In the genomic region with DNA sequence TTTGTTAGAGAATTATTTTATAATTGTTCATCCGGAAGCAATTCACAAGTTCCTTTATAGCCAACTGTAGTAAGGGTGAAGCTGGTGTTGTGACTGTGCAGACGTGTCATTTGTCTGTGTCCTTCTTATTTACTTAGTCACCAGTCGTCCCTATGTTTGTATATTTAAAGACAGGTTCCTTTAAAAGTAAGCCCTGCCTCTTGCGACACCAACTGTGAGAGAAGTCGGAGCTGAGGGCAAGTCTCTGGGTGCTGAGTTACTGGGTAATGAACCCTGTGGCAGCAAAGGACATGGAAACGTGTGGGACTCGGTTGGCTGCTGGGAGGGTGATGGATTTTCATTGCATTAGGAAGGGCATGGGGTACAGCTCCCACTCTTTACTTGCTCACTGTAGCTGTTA, we compare ENCODE assay signal across 18 mouse cellular contexts.
DNase-seq lines count a peak whose midpoint lies in the region; ATAC-seq lines count a peak whose summit lies in the region.
"Had no signal": no experiment of that assay in that cellular context is flagged by ENCODE, and none has a peak within 500 bp of the region (broad histone marks: within the 10 kb centered on the region; RNA-seq: fewer than 3 reads in every experiment).

No protein-coding gene starts in this region.

- no peaks in the 10 kb centered on the region for H3K9me3 ChIP-seq in forebrain, embryonic 11.5 days (ENCODE audit: control insufficient read depth, low read length)
- H3K9me3 ChIP-seq in forebrain, embryonic 16.5 days (ENCODE audit: control insufficient read depth, low read length): no peaks in the 10 kb centered on the region
- H3K9me3 ChIP-seq: embryonic facial prominence, embryonic 12.5 days; forebrain, embryonic 13.5 days; heart, embryonic 15.5 days; hindbrain, embryonic 13.5 days had no signal

- H3K9ac ChIP-seq in forebrain, embryonic 11.5 days (ENCODE audit: low read length): no peak overlapping the region
- no peak overlapping the region for H3K9ac ChIP-seq in forebrain, embryonic 16.5 days (replicated peaks; ENCODE audit: low read depth, low read length)
- H3K9ac ChIP-seq: embryonic facial prominence, embryonic 12.5 days; forebrain, embryonic 13.5 days; heart, embryonic 15.5 days; hindbrain, embryonic 13.5 days had no signal

- no peaks in the 10 kb centered on the region for H3K36me3 ChIP-seq in forebrain, embryonic 11.5 days (ENCODE audit: control insufficient read depth, insufficient read depth, low read length)
- no peaks in the 10 kb centered on the region for H3K36me3 ChIP-seq in forebrain, embryonic 16.5 days (ENCODE audit: control insufficient read depth, insufficient read depth)
- H3K36me3 ChIP-seq: embryonic facial prominence, embryonic 12.5 days; heart, embryonic 15.5 days; hindbrain, embryonic 13.5 days had no signal

- 76% methylated on average over 7 of the region's 7 CpGs for WGBS in forebrain, embryonic 11.5 days
- 67% methylated on average over 7 of the region's 7 CpGs for WGBS in forebrain, embryonic 16.5 days

- H3K4me2 ChIP-seq in forebrain, embryonic 11.5 days (ENCODE audit: low read depth, low read length, severe bottlenecking): no peak overlapping the region
- no peak overlapping the region for H3K4me2 ChIP-seq in forebrain, embryonic 16.5 days (ENCODE audit: low read length)
- H3K4me2 ChIP-seq: embryonic facial prominence, embryonic 12.5 days; forebrain, embryonic 13.5 days; heart, embryonic 15.5 days; hindbrain, embryonic 13.5 days had no signal

- peak; percentile 30 for DNase-seq in forebrain, embryonic 11.5 days (ENCODE audit: low spot score)
- peak; percentile 37 to 56 for DNase-seq in lung, adult 18-20 months
- DNase-seq in lung, postnatal 10 days: no peak
- DNase-seq in monocyte, adult 2 months (ENCODE audit: low read depth in 1 of 2, low spot score in 2 of 2): peak; percentile 11 to 26
- no peak for DNase-seq in cerebellum, postnatal 4 days (ENCODE audit: low spot score in 2 of 2)
- no peak for DNase-seq in right cerebral cortex, adult 2 months (ENCODE audit: low spot score in 2 of 2)
- DNase-seq: adrenal gland, postnatal 25 days; B cell, adult 2 months; cerebellum, adult 8-10 months; gastrocnemius, postnatal 14 days; spleen, adult 18-20 months; thymus, adult 18-20 months had no signal

- ATAC-seq in forebrain, embryonic 11.5 days (replicated peaks; ENCODE audit: low FRiP score): no peak
- no peak for ATAC-seq in forebrain, embryonic 16.5 days
- peak; percentile 18 for ATAC-seq in common myeloid progenitor, adult 5-6 weeks (replicated peaks; ENCODE audit: low read depth, poor library complexity, severe bottlenecking)
- ATAC-seq: forebrain, embryonic 13.5 days had no signal

- no peak overlapping the region for H3K4me3 ChIP-seq in forebrain, embryonic 11.5 days (ENCODE audit: low read depth, low read length)
- H3K4me3 ChIP-seq in forebrain, embryonic 16.5 days (replicated peaks; ENCODE audit: low read length): no peak overlapping the region
- H3K4me3 ChIP-seq: embryonic facial prominence, embryonic 12.5 days; forebrain, embryonic 13.5 days; heart, embryonic 15.5 days; hindbrain, embryonic 13.5 days had no signal

- H3K4me1 ChIP-seq in forebrain, embryonic 11.5 days (replicated peaks; ENCODE audit: control insufficient read depth, insufficient read depth, low read length): 0 out of 2 replicates have a peak, but pooled peaks cover 2% of the 10 kb centered on the region
- H3K4me1 ChIP-seq in forebrain, embryonic 16.5 days (replicated peaks; ENCODE audit: control insufficient read depth, insufficient read depth, low read length): peaks cover 22% of the 10 kb centered on the region

- no peak overlapping the region for H3K27ac ChIP-seq in forebrain, embryonic 11.5 days (ENCODE audit: low read depth, low read length)
- no peak overlapping the region for H3K27ac ChIP-seq in forebrain, embryonic 16.5 days (ENCODE audit: low read length)
- H3K27ac ChIP-seq: embryonic facial prominence, embryonic 12.5 days; heart, embryonic 15.5 days; hindbrain, embryonic 13.5 days had no signal

- no peaks in the 10 kb centered on the region for H3K27me3 ChIP-seq in forebrain, embryonic 11.5 days (ENCODE audit: control insufficient read depth, insufficient read depth, low read length)
- H3K27me3 ChIP-seq in forebrain, embryonic 16.5 days (replicated peaks; ENCODE audit: control insufficient read depth, insufficient read depth, low read length): no peaks in the 10 kb centered on the region
- H3K27me3 ChIP-seq: embryonic facial prominence, embryonic 12.5 days; forebrain, embryonic 13.5 days; heart, embryonic 15.5 days; hindbrain, embryonic 13.5 days had no signal

Comparison
In these comparisons a context has a peak if more than half of its experiments do, and no peak if none do; other contexts are left out.
1. DNase-seq: peak in forebrain, embryonic 11.5 days (single experiment), lung, adult 18-20 months (2 of 2) and monocyte, adult 2 months (2 of 2); none in lung, postnatal 10 days (single experiment), cerebellum, postnatal 4 days (0 of 2) and right cerebral cortex, adult 2 months (0 of 2).